Mouse (Mus musculus) adrenal gland, postnatal 25 days (tissue): ENCODE results near the gene Tpp1. TPM values are rescaled to one million over a fixed set of nuclear protein-coding genes. Genes with fewer than 3 reads are reported as not detected.
A peak's percentile ranks its signal among the peaks of the same experiment; 100 is the strongest.
"Not testable (repeated sequence)": the region's sequence is repeated elsewhere in the genome, so short reads cannot be mapped to it uniquely, and the experiment has no call there.

Experiments
- DNase-seq: peaks from one replicate; pipeline ENCODE4 v3.0.0; 2021; ENCODE audit warnings: mixed read lengths
- total RNA-seq: library from RNA; stranded (reverse); gene quantifications from 2 replicates; pipeline ENCODE4 v1.2.3, GENCODE M21; 2021

Tpp1 gene
- total RNA-seq, 1 experiment from 2014 or later, result 122 TPM

- no peak for DNase-seq
Measured at GRCm38 (mm10) chr7:105762517-105763270, 10.7 kb upstream of the Tpp1 start.

DNA sequence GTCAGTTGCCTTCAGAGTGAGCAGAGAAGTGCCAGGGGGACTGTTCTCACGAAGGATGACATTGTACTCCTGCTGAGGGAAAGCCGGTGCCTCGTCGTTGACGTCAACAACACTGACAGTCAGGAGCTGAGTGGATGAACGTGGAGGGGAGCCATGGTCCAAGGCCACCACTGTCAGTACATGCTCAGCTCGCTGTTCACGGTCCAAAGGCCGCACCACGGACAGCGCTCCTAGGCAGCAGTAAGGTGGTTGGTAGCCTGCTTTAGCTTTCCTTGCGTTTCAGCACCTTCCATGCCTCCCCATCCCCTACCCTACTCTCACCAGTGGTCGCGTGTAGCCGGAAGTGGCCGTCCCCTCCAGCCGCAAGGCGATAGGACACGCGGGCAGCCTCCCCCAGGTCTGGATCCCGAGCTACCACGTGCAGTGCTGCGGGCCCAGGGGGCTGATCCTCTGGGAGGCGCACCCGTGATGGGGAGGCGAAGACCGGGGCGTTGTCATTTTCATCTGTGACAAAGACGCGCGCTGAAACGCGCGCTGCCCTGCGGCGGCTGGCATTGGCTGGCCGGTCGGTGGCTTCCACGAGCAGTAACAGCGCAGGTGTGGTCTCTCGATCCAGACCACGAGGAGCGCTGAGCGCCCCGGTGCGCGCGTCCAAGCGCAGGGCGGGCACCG, 9.9 kb upstream of the Tpp1 start:
- no peak for DNase-seq

DNA sequence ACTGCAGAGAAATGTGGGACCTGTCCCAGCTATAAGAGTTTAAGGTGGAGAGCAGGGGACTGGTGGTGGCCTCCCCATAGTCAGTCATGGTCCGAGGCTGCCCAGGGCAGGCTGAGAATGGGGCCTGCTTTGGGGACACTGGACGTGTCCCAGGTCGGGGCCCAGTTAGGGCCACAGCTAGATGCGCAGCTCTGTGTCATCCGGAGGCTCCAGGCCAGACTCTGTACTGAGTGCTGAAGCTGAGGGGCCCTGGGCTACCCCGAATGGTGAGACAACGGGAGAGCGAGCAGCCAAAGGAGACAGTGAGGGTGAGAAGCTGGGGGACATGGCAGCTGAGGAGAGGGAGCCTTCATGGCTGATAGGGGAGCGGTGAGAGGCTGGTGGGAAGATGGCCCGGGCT, 1.2 kb upstream of the Tpp1 start:
- no peak for DNase-seq

GRCm38 (mm10) chr7:105752716-105753115, 681 bp upstream of the Tpp1 start:
- DNase-seq, result no peak

DNA sequence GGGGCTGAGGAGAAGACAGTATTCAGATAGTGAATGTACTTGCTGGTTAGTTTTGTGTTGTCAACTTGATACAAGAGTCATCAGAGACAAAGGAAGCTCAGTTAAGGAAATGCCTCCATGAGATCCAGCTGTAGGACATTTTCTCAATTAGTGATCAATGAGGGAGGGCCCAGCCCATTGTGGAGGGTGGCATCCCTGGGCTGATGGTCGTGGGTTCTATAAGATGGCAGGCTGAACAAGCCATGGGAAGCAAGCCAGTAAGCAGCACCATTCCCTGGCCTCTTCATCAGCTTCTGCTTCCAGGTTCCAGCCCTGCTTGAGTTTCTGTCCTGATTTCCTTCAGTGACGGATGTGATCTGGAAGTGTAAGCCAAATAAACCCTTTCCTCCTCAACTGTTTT, 4.3 kb downstream of the Tpp1 start:
- DNase-seq, result no peak

DNA sequence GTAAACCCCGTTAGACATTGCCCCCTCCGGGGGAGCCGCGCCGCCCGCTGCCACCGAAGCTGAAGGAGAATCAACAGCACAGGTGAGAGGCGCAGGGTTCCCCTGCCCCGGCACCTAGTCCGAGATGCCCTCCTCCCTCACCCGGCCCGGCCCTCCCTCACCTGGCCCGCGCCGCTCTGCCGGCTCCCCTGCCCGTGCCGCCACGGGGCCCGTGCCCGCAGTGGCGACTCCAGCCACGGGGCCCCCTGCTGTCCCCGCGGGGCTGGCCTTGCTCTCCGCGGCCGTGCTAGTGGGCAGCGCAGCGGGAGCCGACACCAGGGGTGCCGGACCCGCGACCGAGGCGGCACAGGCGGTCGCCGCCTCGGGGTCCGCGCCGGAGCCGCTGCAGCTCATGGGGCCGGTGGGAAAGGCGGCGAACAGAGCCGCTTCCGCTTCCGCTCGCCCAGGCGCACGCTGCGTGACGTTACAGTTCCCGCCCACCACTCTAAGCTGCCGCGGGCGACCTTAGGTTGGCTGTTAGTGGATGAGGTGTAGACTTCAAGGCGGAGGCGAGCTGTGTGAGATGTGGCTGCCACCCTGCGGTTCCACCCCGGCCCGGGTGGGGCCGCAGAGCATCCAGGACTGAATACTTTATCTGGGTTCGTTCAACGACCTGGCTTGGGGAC, 8.0 kb downstream of the Tpp1 start, which contains the start of gene Taf10:
Gene Taf10, minus strand, starts transcription at position 436 of the 665 bp plus-strand sequence.
- peak; percentile 87 for DNase-seq

DNA sequence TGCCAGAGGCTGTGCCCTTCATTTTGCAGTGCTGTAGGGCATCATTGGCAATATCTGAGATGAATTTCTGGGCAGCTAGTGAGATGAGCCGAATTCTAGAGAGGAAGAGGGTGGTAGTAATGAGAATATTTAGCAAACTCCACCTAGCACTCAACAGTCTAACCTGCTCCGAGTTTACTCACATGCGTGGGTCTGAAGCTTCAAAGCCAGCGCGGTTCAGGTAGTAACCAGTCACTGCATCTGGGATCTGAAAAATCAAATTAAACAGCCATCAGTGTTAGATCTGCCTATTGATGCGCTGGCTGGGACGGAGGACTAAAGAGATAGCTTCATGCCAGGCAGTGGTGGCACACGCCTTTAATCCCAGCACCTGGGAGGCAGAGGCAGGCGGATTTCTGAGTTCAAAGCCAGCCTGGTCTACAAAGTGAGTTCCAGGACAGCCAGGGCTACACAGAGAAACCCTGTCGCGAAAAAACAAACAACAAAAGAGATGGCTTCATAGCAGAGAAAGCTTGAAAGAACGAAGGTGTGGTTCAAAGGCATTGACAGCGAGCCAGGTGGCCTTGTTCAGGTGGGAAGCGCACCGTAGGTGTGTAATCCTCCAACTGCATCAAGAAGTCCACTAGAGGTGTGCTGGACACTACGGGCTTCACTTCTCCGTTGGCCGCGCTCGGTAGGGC, 8.6 kb downstream of the Tpp1 start:
- DNase-seq, result not testable (repeated sequence)

- not testable (repeated sequence) for DNase-seq
Measured at GRCm38 (mm10) chr7:105742539-105743215, 9.4 kb downstream of the Tpp1 start.

DNA sequence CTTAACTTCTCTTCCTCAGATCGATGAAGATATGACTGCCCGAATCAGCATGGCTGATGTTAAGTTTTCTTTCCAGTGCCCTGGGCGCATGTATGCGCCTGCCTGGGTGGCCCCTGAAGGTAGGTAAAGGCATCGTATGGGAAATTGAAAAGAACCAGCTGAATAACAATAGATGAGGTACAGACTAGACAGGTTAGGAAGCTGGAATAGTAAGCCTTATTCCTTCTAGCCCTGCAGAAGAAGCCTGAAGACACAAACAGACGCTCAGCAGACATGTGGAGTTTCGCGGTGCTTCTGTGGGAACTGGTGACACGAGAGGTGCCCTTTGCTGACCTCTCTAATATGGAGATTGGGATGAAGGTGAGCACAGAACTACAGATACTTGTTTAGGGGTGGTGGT, 10.1 kb downstream of the Tpp1 start:
- no peak for DNase-seq

GRCm38 (mm10) chr7:105740851-105741250, 11.2 kb downstream of the Tpp1 start:
- no peak for DNase-seq

DNA sequence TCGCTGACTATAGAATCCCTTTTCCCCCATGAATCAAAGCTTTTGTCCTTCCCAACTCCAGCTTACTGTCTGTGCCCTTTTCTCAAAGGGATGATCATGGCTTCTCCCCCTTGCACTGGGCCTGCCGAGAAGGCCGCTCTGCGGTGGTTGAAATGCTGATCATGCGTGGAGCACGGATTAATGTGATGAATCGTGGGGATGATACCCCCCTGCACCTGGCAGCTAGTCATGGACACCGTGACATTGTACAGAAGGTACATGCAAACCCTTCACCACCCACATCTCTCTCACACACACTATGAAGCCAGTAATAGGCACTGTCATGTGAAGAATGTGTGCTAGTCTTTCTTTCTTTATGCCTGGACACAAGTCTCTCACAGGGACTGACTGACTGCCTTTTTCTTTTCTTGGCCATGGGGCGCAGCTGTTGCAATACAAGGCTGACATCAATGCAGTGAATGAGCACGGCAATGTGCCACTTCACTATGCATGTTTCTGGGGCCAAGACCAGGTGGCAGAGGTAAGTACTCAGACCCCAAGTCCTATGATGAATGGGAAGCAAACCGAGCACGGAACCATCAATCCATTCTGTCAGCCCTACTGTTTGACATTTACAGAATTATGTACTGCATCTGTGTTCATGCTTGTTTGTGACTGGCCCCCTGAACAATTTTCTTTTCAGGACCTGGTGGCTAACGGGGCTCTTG, 11.8 kb downstream of the Tpp1 start:
- no peak for DNase-seq

DNA sequence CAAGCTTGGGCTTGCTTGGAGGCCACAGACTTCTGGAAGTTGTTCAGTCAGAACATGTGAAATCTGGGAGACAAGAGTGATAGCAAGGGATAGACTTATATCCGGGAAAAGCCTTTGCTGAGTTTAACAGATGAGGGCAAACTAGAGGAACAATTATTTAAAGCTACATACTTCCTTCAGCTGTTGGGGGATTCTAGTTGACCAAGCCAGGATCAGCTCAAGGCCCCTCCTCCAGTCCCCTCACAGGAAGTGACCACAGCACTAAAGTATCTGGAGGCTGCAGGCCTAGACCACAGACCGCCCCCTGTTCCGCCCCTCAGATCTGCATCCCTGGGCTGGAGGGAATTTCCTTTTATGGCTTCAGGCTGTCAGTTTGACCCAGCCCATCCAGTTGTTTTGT, 13.1 kb downstream of the Tpp1 start:
- peak; percentile 39 for DNase-seq

GRCm38 (mm10) chr7:105738286-105738685, 13.7 kb downstream of the Tpp1 start:
- no peak for DNase-seq

- no peak for DNase-seq
Measured at GRCm38 (mm10) chr7:105737648-105738047, 14.4 kb downstream of the Tpp1 start.

DNA sequence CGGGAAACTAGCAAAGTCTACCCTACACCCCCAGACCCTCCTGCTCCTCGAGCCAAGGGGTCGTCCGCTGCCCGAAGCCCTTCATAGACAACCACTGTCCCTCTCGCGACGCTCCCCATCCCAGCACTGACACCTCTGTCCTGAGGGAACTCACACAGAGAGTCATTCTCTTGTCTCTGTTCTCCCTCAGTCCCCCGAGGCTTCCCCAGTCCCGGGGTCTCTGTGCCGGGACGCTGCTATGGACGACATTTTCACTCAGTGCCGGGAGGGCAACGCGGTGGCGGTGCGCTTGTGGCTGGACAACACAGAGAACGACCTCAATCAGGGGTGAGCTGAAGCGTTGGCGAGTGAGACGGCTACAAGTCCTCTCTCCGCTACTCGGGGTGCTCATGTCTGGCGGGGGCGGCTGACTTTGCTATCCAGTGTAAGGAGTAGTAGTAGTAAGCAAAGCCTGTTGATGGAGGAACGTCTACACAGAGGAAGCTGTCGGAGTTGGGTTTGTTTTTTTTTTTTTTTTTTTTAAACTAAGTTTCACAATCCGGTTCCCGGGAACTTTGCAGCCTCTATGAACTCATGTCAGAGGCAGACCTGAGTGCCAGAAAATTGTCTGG, 15.0 kb downstream of the Tpp1 start, which contains the start of gene Rrp8:
Gene Rrp8, minus strand, starts transcription at position 475 of the 611 bp plus-strand sequence.
- peak; percentile 41 for DNase-seq

- DNase-seq, result peak; percentile 92
Measured at GRCm38 (mm10) chr7:105736264-105736901, 15.7 kb downstream of the Tpp1 start, which contains the start of gene Ilk. Gene Ilk, plus strand, starts transcription at chr7:105736592.

DNA sequence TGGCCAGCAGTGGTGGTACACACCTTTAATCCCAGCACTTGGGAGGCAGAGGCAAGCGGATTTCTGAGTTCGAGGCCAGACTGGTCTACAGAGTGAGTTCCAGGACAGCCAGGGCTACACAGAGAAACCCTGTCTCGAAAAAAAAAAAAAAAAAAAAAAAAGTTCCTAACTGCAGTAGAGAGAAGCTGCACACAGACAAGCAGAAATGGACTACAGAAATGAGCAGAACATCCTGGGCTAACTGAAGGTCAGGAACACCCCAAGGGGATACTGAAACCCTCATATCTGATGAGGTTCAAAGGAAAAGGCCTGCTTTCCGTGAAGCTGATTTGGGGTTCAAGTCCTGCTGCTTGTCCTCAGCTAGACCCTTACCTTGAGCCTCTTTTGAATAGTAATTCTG, 16.6 kb downstream of the Tpp1 start:
- DNase-seq, result not testable (repeated sequence)

GRCm38 (mm10) chr7:105734826-105735225, 17.2 kb downstream of the Tpp1 start:
- DNase-seq, result no peak

- no peak for DNase-seq
Measured at GRCm38 (mm10) chr7:105733836-105734235, 18.2 kb downstream of the Tpp1 start.
